Mouse (Mus musculus) urinary bladder, postnatal 4 days (tissue): ENCODE results near the gene Lmx1b.

Source experiments
- DNase-seq, 2 experiments: peaks; one replicate each; pipeline ENCODE4 v3.0.0; 2021 to 2022; ENCODE audit warnings: low spot score in 2 of 2

Lmx1b gene

GRCm38 (mm10) chr2:33582457-33583060 is 57.8 kb downstream of the Lmx1b start:
- DNase-seq, result no peak

- no peak for DNase-seq
Measured at GRCm38 (mm10) chr2:33581866-33582265, 58.4 kb downstream of the Lmx1b start.

- no peak for DNase-seq
Measured at GRCm38 (mm10) chr2:33581449-33581777, 58.9 kb downstream of the Lmx1b start.

GRCm38 (mm10) chr2:33580697-33581448 is 59.4 kb downstream of the Lmx1b start:
- no peak for DNase-seq

- DNase-seq, result no peak
Measured at GRCm38 (mm10) chr2:33575406-33575805, 64.9 kb downstream of the Lmx1b start.

GRCm38 (mm10) chr2:33573075-33573474 is 67.2 kb downstream of the Lmx1b start:
- no peak for DNase-seq

GRCm38 (mm10) chr2:33571219-33571824 is 69.0 kb downstream of the Lmx1b start:
- no peak for DNase-seq

GRCm38 (mm10) chr2:33569698-33570097 is 70.6 kb downstream of the Lmx1b start:
- DNase-seq, result no peak

- DNase-seq, result no peak
Measured at GRCm38 (mm10) chr2:33569240-33569639, 71.1 kb downstream of the Lmx1b start.

- no peak for DNase-seq
Measured at GRCm38 (mm10) chr2:33565886-33566285, 74.4 kb downstream of the Lmx1b start.

GRCm38 (mm10) chr2:33564748-33565147 is 75.6 kb downstream of the Lmx1b start:
- DNase-seq, result no peak

- no peak for DNase-seq
Measured at GRCm38 (mm10) chr2:33559752-33560151, 80.6 kb downstream of the Lmx1b start.

GRCm38 (mm10) chr2:33559334-33559733 is 81.0 kb downstream of the Lmx1b start:
- DNase-seq, result no peak

GRCm38 (mm10) chr2:33558233-33558632 is 82.1 kb downstream of the Lmx1b start:
- peak; percentile 51 to 79 for DNase-seq

GRCm38 (mm10) chr2:33555573-33555972 is 84.7 kb downstream of the Lmx1b start:
- DNase-seq, result no peak

- DNase-seq, result no peak
Measured at GRCm38 (mm10) chr2:33552672-33553071, 87.6 kb downstream of the Lmx1b start.

- no peak for DNase-seq
Measured at GRCm38 (mm10) chr2:33547595-33547994, 92.7 kb downstream of the Lmx1b start.

GRCm38 (mm10) chr2:33546879-33547278 is 93.4 kb downstream of the Lmx1b start:
- DNase-seq, result peak in 1 of 2 experiments; percentile 61

- DNase-seq, result no peak
Measured at GRCm38 (mm10) chr2:33546051-33546450, 94.3 kb downstream of the Lmx1b start.

- DNase-seq, result no peak
Measured at GRCm38 (mm10) chr2:33544781-33545566, 95.3 kb downstream of the Lmx1b start.

- DNase-seq, result peak in 1 of 2 experiments; percentile 47
Measured at GRCm38 (mm10) chr2:33544203-33544762, 96.0 kb downstream of the Lmx1b start.
